Mouse (Mus musculus) adrenal gland, adult 18-20 months (tissue): ENCODE results near the gene Cmtm6. TPM values are rescaled to one million over a fixed set of nuclear protein-coding genes. Genes with fewer than 3 reads are reported as not detected.
"Not testable (repeated sequence)": the region's sequence is repeated elsewhere in the genome, so short reads cannot be mapped to it uniquely, and the experiment has no call there.

ENCODE experiments used
- DNase-seq, 2 experiments: peaks; one replicate each; pipeline ENCODE4 v3.0.0; 2021 to 2022; ENCODE audit warnings: low spot score in 2 of 2
- total RNA-seq, 2 experiments: library from RNA; stranded (reverse); gene quantifications; 1 replicate in 1 of 2; 2 replicates in 1 of 2; pipeline ENCODE4 v1.2.3; 2021

Gene Cmtm6
- total RNA-seq, 2 experiments from 2014 or later, result 59.9 to 106 TPM

- not testable (repeated sequence) for DNase-seq
Measured at GRCm38 (mm10) chr9:114728432-114728831, 2.5 kb upstream of the Cmtm6 start.

DNA sequence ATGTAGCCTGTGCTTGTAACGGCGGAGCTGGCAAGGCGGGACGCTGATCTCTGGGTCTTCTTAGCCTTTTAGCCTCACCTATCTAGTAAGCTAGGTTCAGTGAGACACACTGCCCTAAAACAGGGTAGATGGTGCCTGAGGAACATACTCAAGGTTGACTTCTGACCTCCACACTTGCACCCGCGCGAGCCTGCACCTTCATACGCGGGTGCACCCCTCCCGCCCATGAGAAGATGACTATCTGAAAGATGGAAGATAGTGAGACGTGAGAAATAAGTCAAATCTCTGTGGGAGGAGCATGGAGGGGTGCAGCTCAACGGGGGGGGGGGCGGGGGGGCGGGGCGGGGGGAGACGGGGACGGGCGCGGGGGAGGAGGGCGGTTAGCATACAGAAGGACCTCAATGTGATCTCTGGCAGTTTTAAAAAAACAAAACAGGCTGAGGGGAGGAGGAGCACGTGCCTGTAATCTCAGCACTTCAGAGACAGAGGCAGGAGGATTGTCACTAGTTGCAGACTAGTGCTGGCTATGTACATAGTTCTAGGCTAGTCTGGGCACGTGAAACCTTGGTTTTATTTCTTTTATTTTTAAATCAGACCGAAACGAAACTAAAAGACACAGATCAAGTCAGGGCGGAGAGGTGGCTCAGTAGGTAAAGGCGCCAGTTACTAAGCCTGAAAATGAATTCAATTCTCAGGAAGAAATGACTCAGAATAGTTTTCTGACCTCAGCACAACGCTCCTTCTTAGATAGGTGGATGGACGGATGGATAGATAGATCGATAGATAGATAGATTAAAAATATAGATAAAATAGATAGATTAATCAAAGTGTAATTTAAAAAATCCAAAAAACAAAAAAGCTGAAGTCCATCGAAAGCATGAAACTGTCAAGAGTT is 758 bp upstream of the Cmtm6 start:
- DNase-seq, result peak in 1 of 2 experiments; percentile 13

GRCm38 (mm10) chr9:114731871-114732682 is 1.2 kb downstream of the Cmtm6 start:
- DNase-seq, result no peak

GRCm38 (mm10) chr9:114733238-114733637 is 2.3 kb downstream of the Cmtm6 start:
- DNase-seq, result no peak

- DNase-seq, result peak in 1 of 2 experiments; percentile 21
Measured at GRCm38 (mm10) chr9:114736442-114736841, 5.5 kb downstream of the Cmtm6 start.

DNA sequence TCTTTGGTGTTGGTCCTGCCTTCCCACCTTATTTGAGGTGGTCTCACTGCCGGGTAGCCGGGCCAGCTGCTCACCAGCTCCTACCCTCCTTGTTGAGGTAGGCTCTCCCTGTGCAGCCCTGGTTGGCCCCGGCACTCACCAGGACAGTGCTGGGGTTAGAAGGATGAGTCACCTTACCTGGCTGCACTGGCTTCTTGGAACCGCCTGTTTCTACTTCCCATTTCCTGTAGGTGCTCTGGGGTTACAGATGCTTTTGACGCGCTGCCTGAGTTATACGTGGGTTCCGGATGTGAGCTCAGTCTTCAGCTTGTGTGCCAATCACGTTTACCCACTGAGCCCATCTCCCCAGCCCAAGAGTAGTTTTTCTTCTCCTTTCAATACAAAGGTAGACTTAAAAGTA is 9.4 kb downstream of the Cmtm6 start:
- DNase-seq, result no peak

- DNase-seq, result no peak
Measured at GRCm38 (mm10) chr9:114742731-114743130, 11.8 kb downstream of the Cmtm6 start.

GRCm38 (mm10) chr9:114745163-114745562 is 14.2 kb downstream of the Cmtm6 start:
- no peak for DNase-seq

GRCm38 (mm10) chr9:114745654-114746053 is 14.7 kb downstream of the Cmtm6 start:
- DNase-seq, result no peak

DNA sequence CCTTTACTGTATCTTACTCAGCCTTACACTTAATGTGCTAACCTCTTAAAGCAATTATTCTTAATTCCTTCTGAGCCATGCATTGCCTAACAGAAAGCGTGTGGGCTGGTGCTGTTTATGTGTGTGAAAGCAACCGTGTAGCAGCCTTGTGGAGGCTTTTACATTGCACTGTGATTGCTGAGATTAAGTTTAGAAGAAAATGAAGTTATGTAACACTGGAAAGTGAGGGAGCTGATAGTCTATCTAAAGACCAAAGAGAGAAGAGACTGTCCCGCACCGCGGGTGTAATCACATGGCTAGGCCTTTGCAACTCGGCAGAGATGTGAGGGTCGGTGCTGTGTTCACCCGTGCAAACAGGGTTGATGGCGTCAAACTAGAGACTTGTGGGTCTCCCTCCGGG is 16.1 kb downstream of the Cmtm6 start:
- DNase-seq, result no peak

GRCm38 (mm10) chr9:114747466-114747865 is 16.6 kb downstream of the Cmtm6 start:
- no peak for DNase-seq

DNA sequence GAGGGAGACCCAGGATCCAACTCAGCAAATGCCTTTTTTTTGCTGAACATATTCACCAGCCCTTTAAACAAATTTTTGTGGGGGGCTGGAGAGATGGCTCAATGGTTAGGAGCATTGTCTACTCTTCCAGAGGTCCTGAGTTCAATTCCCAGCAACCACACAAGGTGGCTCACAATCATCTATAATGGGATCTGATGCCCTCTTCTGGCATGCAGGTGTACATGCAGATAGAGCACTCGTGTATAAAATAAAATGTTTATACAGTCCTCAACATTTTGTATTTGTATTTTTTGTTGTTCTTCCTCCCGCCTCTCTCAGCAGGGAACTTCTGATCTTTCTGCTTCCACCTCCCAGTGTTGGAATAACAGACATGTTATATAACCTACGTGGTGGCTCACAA is 20.7 kb downstream of the Cmtm6 start:
- no peak for DNase-seq

GRCm38 (mm10) chr9:114752311-114752710 is 21.4 kb downstream of the Cmtm6 start:
- DNase-seq, result no peak

DNA sequence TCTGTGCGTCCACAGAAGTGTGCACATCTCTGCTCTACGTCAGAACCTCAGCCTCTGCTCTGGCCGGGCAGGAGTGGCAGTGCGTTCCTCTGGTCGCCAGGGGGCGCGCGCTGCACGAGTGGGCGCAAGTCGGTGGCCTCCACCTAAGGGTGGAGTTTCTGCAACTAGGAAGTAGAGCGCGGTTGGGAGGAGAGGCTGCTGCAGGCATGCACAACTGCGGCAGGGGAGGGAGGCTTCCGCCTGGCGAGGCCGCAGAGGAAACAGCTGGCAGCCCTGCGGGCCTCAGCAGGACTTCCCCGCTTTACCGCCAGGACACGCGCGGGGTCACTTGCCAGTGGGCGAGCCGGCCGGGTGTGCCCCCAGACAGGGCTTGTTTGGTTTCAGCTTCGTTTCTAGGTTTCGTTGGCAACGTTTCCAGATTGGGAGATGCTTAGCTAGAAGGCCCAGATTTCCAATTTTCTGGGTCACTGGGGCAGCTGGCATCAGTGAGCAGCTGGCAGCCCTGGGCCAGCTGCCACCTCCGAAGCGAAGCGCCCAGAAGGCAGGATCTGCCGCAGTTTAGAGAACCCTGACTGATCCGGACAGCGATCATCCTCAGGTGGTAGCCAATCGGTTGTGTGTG is 22.1 kb downstream of the Cmtm6 start:
- DNase-seq, result peak; percentile 95 to 98

GRCm38 (mm10) chr9:114758272-114758671 is 27.4 kb downstream of the Cmtm6 start:
- no peak for DNase-seq

DNA sequence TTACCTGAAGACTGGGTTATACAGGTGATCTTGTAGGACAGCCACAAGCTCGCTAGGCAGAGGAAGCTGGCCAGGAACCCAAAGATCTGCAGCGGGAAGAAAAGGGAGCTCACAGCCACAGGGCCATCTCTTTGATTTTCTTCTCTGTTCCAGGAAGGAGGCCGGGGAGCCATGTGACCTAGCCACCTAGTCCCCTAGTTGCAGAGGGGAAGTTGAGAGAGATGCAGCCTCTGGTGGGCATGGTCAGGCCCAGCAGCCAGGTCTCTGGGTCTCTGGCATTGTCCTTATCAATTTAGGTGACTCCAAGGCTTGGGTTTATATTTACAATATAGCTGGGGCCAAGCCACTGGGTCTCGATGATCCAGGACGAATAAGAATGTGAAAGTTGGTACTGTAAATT is 27.9 kb downstream of the Cmtm6 start:
- DNase-seq, result no peak

- DNase-seq, result no peak
Measured at GRCm38 (mm10) chr9:114759886-114760285, 29.0 kb downstream of the Cmtm6 start.

DNA sequence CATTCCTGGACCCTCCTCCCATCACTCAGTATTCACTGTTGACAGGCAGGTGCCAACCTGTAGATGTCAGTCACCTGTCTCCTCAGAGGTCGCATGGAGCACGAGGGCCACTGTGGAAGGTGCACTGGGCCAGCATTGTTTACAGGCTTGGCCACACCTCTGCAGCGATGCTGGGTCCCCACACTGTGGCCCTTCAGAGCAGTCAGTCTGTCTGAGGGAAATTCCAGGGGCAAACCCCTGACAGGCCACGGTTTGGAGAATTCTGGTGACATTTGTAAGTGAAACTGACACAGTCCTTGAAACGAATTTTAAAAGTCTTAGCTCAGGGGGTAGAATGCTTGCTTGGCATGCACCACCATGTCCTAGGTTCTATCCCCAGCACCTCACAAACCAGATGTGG is 29.4 kb downstream of the Cmtm6 start:
- DNase-seq, result no peak

DNA sequence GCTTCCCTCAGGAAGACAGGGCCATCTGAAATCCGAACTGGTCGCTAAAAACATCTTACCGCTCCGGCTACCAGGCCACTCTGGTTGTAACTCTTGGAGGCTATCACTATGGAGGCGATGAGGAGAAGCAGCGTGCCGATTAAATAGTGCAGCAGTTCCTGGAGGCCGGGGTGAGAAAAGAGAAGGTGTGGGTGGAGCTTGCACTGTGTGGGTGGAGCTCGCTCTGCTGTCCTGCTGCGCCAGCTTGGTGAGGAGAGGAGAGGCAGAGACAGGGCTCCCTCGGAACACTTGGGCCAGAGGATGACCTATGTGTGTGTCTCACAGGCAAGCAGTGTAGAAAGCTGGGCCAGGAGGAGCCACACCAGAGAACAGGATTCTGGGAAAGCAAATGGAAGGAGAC is 30.9 kb downstream of the Cmtm6 start:
- DNase-seq, result no peak

GRCm38 (mm10) chr9:114763341-114763740 is 32.4 kb downstream of the Cmtm6 start:
- DNase-seq, result no peak

- peak in 1 of 2 experiments; percentile 35 for DNase-seq
Measured at GRCm38 (mm10) chr9:114767030-114767429, 36.1 kb downstream of the Cmtm6 start.

GRCm38 (mm10) chr9:114767507-114767906 is 36.6 kb downstream of the Cmtm6 start:
- no peak for DNase-seq
